Mouse (Mus musculus) embryonic fibroblast, embryonic 13.5 days (primary cell): ENCODE data around the gene Spred2. TPM values are rescaled to one million over a fixed set of nuclear protein-coding genes. Genes with fewer than 3 reads are reported as not detected.
"Not testable (repeated sequence)": the region's sequence is repeated elsewhere in the genome, so short reads cannot be mapped to it uniquely, and the experiment has no call there.

ENCODE experiments used
- H3K27ac ChIP-seq: 2 replicates; pipeline ENCODE4 v1.5.1; 2012; ENCODE audit warnings: low read length, control low read depth, inconsistent platforms; ENCODE audit not compliant: insufficient read depth
- H3K4me1 ChIP-seq: 2 replicates; pipeline ENCODE4 v1.6.1; 2011; ENCODE audit warnings: low read length; ENCODE audit not compliant: control insufficient read depth, insufficient read depth
- H3K4me3 ChIP-seq: 2 replicates; pipeline ENCODE4 v1.5.1; 2011; ENCODE audit warnings: mild to moderate bottlenecking, control low read depth, low read length; ENCODE audit not compliant: insufficient read depth
- CTCF ChIP-seq: IDR thresholded peaks from 2 replicates; pipeline ENCODE4 v1.5.1; 2011; ENCODE audit warnings: mild to moderate bottlenecking, control low read depth, low read length, moderate library complexity, borderline replicate concordance; ENCODE audit not compliant: insufficient read depth
- POLR2A ChIP-seq: IDR thresholded peaks from 2 replicates; pipeline ENCODE4 v1.6.1; 2011; ENCODE audit warnings: low read depth, mild to moderate bottlenecking, control low read depth, low read length, moderate library complexity
- polyA plus RNA-seq: library from polyadenylated mRNA; stranded (reverse); fragments of >200 nt; gene quantifications from 2 replicates; pipeline ENCODE4 v1.2.4, GENCODE M21; 2011; ENCODE audit warnings: low read depth; ENCODE audit not compliant: missing spikeins, insufficient read length

Gene Spred2
- polyA plus RNA-seq, 1 experiment = 26.3 TPM

- H3K4me1 ChIP-seq = peaks cover 13% of the 10 kb centered on the region
- H3K27ac ChIP-seq = peak overlapping the region; percentile 46
- TF ChIP-seq CTCF (no peak), POLR2A (no peak)
These were observed 117.2 kb downstream of the Spred2 start for GRCm38 (mm10) chr11:20041164-20041920.

GRCm38 (mm10) chr11:20042106-20042505 lies 117.9 kb downstream of the Spred2 start:
- H3K27ac ChIP-seq = peak overlapping the region; percentile 46
- H3K4me3 ChIP-seq = no peak overlapping the region
- H3K4me1 ChIP-seq = peaks cover 13% of the 10 kb centered on the region
- TF ChIP-seq CTCF = no peak
- TF ChIP-seq POLR2A = no peak

More at GRCm38 (mm10) chr11:20041164-20041920, 117.2 kb downstream of the Spred2 start:
- no peak overlapping the region for H3K4me3 ChIP-seq

- Histone ChIP-seq H3K27ac (peak overlapping the region; percentile 69), H3K4me3 (no peak overlapping the region), H3K4me1 (peaks cover 13% of the 10 kb centered on the region)
- TF ChIP-seq CTCF (no peak), POLR2A (no peak)
These were observed 119.1 kb downstream of the Spred2 start for GRCm38 (mm10) chr11:20043256-20043655.

- H3K4me1 ChIP-seq = peaks cover 5% of the 10 kb centered on the region; the same call in 1 of the 2 replicates
- H3K4me3 ChIP-seq = no peak overlapping the region
- H3K27ac ChIP-seq = no peak overlapping the region
- TF ChIP-seq POLR2A (no peak), CTCF (no peak)
These were observed 121.4 kb downstream of the Spred2 start for GRCm38 (mm10) chr11:20045586-20045985.

GRCm38 (mm10) chr11:20052814-20053536 lies 128.8 kb downstream of the Spred2 start:
- TF ChIP-seq CTCF (no peak), POLR2A (no peak)
- no peak overlapping the region for H3K27ac ChIP-seq
- no peak overlapping the region for H3K4me3 ChIP-seq
- no peaks in the 10 kb centered on the region for H3K4me1 ChIP-seq

- Histone ChIP-seq H3K4me1 (no peaks in the 10 kb centered on the region), H3K4me3 (no peak overlapping the region), H3K27ac (no peak overlapping the region)
- TF ChIP-seq CTCF (no peak), POLR2A (no peak)
These were observed 129.8 kb downstream of the Spred2 start for GRCm38 (mm10) chr11:20053951-20054350.

GRCm38 (mm10) chr11:20054617-20055016 lies 130.4 kb downstream of the Spred2 start:
- TF ChIP-seq CTCF = no peak
- TF ChIP-seq POLR2A = no peak
- Histone ChIP-seq H3K4me1 (no peaks in the 10 kb centered on the region), H3K27ac (peak overlapping the region; percentile 23; the same call in 1 of the 2 replicates), H3K4me3 (no peak overlapping the region)

- Histone ChIP-seq H3K27ac (no peak overlapping the region), H3K4me1 (no peaks in the 10 kb centered on the region), H3K4me3 (no peak overlapping the region)
- TF ChIP-seq CTCF (no peak), POLR2A (no peak)
These were observed 132.0 kb downstream of the Spred2 start for GRCm38 (mm10) chr11:20056168-20056567.

- H3K4me1 ChIP-seq = no peaks in the 10 kb centered on the region
- H3K4me3 ChIP-seq = no peak overlapping the region
- no peak overlapping the region for H3K27ac ChIP-seq
- no peak for TF ChIP-seq CTCF
- TF ChIP-seq POLR2A = no peak
These were observed 133.3 kb downstream of the Spred2 start for GRCm38 (mm10) chr11:20057429-20057828.

GRCm38 (mm10) chr11:20059736-20060135 lies 135.6 kb downstream of the Spred2 start:
- no peak for TF ChIP-seq POLR2A
- no peak for TF ChIP-seq CTCF

GRCm38 (mm10) chr11:20062801-20063200 lies 138.6 kb downstream of the Spred2 start:
- not testable (repeated sequence) for H3K27ac ChIP-seq, H3K4me3 ChIP-seq, H3K4me1 ChIP-seq

More at GRCm38 (mm10) chr11:20059736-20060135, 135.6 kb downstream of the Spred2 start:
- Histone ChIP-seq H3K27ac (no peak overlapping the region), H3K4me3 (no peak overlapping the region), H3K4me1 (no peaks in the 10 kb centered on the region)

- not testable (repeated sequence) for H3K4me1 ChIP-seq, H3K27ac ChIP-seq, H3K4me3 ChIP-seq
These were observed 139.9 kb downstream of the Spred2 start for GRCm38 (mm10) chr11:20064086-20064485.
